Comparison of ENCODE assay signal across 8 mouse cellular contexts in genomic region chr14:35074636-35075035, GRCm38 (mm10).
DNase-seq lines count a peak whose midpoint lies in the region; ATAC-seq and TF ChIP-seq lines count a peak whose summit lies in the region.
"Had no signal": no experiment of that assay in that cellular context is flagged by ENCODE, and none has a peak within 500 bp of the region (broad histone marks: within the 10 kb centered on the region; RNA-seq: fewer than 3 reads in every experiment).

No protein-coding gene starts in this region.

- no peak for TF ChIP-seq POLR2A in cerebellum, adult 2 months (IDR thresholded peaks at IDR 0.05; ENCODE audit: borderline replicate concordance, insufficient read depth, low read length)
- TF ChIP-seq POLR2A in thymus, adult 2 months (IDR thresholded peaks at IDR 0.05; ENCODE audit: control insufficient read depth, extremely low read depth, insufficient read depth, low read length, poor library complexity), result no peak

- no peak overlapping the region for H3K4me2 ChIP-seq in hindbrain, embryonic 13.5 days
- no peak overlapping the region for H3K4me2 ChIP-seq in midbrain, embryonic 16.5 days (ENCODE audit: low read length)
- no peak overlapping the region for H3K4me2 ChIP-seq in kidney, embryonic 16.5 days (replicated peaks; ENCODE audit: low read depth, low read length)
- H3K4me2 ChIP-seq: liver, embryonic 13.5 days had no signal

- no peak overlapping the region for H3K4me3 ChIP-seq in cerebellum, adult 2 months (replicated peaks; ENCODE audit: insufficient read depth, low read depth, low read length)
- no peak overlapping the region for H3K4me3 ChIP-seq in hindbrain, embryonic 13.5 days
- no peak overlapping the region for H3K4me3 ChIP-seq in midbrain, embryonic 16.5 days (ENCODE audit: low read depth, low read length)
- H3K4me3 ChIP-seq in kidney, embryonic 16.5 days (ENCODE audit: low read length), result no peak overlapping the region
- no peak overlapping the region for H3K4me3 ChIP-seq in thymus, adult 2 months (ENCODE audit: control insufficient read depth, insufficient read depth, low read length)
- H3K4me3 ChIP-seq: liver, embryonic 13.5 days had no signal

- H3K9me3 ChIP-seq in hindbrain, embryonic 13.5 days, result no peaks in the 10 kb centered on the region
- no peaks in the 10 kb centered on the region for H3K9me3 ChIP-seq in midbrain, embryonic 16.5 days (replicated peaks; ENCODE audit: control insufficient read depth, low read length, poor library complexity, severe bottlenecking)
- no peaks in the 10 kb centered on the region for H3K9me3 ChIP-seq in kidney, embryonic 16.5 days (ENCODE audit: low read length)
- H3K9me3 ChIP-seq: liver, embryonic 13.5 days had no signal

- ATAC-seq in hindbrain, embryonic 13.5 days (ENCODE audit: low FRiP score), result peak; percentile 96
- peak; percentile 98 for ATAC-seq in midbrain, embryonic 16.5 days
- ATAC-seq in kidney, embryonic 16.5 days (ENCODE audit: low FRiP score, low TSS enrichment), result no peak

- TF ChIP-seq CTCF in cerebellum, adult 2 months (IDR thresholded peaks at IDR 0.05; ENCODE audit: borderline replicate concordance, insufficient read depth, low read depth, low read length), result no peak
- TF ChIP-seq CTCF in thymus, adult 2 months (IDR thresholded peaks at IDR 0.05; ENCODE audit: borderline replicate concordance, control insufficient read depth, extremely low read depth, insufficient read depth, low read length, poor library complexity), result no peak

- DNase-seq in adrenal gland, postnatal 36 days, result peak; percentile 61 to 77
- peak; percentile 30 to 59 for DNase-seq in cerebellum, adult 2 months
- DNase-seq in thymus, adult 2 months, result no peak
- no peak for DNase-seq in lung, postnatal 36 days
- DNase-seq: liver, embryonic 13.5 days had no signal

- no peaks in the 10 kb centered on the region for H3K36me3 ChIP-seq in hindbrain, embryonic 13.5 days
- no peaks in the 10 kb centered on the region for H3K36me3 ChIP-seq in midbrain, embryonic 16.5 days (ENCODE audit: control insufficient read depth, insufficient read depth, low read length)
- no peaks in the 10 kb centered on the region for H3K36me3 ChIP-seq in kidney, embryonic 16.5 days (ENCODE audit: insufficient read depth, low read length)
- no peaks in the 10 kb centered on the region for H3K36me3 ChIP-seq in thymus, adult 2 months (ENCODE audit: control insufficient read depth, insufficient read depth, low read length)
- H3K36me3 ChIP-seq: liver, embryonic 13.5 days had no signal

- no peaks in the 10 kb centered on the region for H3K4me1 ChIP-seq in cerebellum, adult 2 months (ENCODE audit: control insufficient read depth, insufficient read depth, low read length)
- H3K4me1 ChIP-seq in hindbrain, embryonic 13.5 days (replicated peaks), result peaks cover 6% of the 10 kb centered on the region
- peaks cover 2% of the 10 kb centered on the region; the same call in 1 of the 2 replicates for H3K4me1 ChIP-seq in midbrain, embryonic 16.5 days (ENCODE audit: control insufficient read depth, insufficient read depth, low read length)
- H3K4me1 ChIP-seq in kidney, embryonic 16.5 days (ENCODE audit: insufficient read depth, low read length), result no peaks in the 10 kb centered on the region
- H3K4me1 ChIP-seq in thymus, adult 2 months (replicated peaks; ENCODE audit: control insufficient read depth, insufficient read depth, low read length), result no peaks in the 10 kb centered on the region
- H3K4me1 ChIP-seq: liver, embryonic 13.5 days had no signal

- H3K27me3 ChIP-seq in cerebellum, adult 2 months (ENCODE audit: control insufficient read depth, insufficient read depth, low read length), result no peaks in the 10 kb centered on the region
- H3K27me3 ChIP-seq in hindbrain, embryonic 13.5 days, result no peaks in the 10 kb centered on the region
- no peaks in the 10 kb centered on the region for H3K27me3 ChIP-seq in midbrain, embryonic 16.5 days (ENCODE audit: control insufficient read depth, insufficient read depth, low read depth, low read length)
- no peaks in the 10 kb centered on the region for H3K27me3 ChIP-seq in kidney, embryonic 16.5 days (ENCODE audit: insufficient read depth, low read length)
- H3K27me3 ChIP-seq in thymus, adult 2 months (ENCODE audit: control insufficient read depth, insufficient read depth, low read length), result no peaks in the 10 kb centered on the region
- H3K27me3 ChIP-seq: liver, embryonic 13.5 days had no signal

- H3K27ac ChIP-seq in cerebellum, adult 2 months (ENCODE audit: insufficient read depth, low read length), result no peak overlapping the region
- peak overlapping the region; percentile 36; the same call in 1 of the 2 replicates for H3K27ac ChIP-seq in hindbrain, embryonic 13.5 days
- H3K27ac ChIP-seq in midbrain, embryonic 16.5 days (ENCODE audit: low read length), result no peak overlapping the region
- H3K27ac ChIP-seq in kidney, embryonic 16.5 days (ENCODE audit: low read length), result no peak overlapping the region
- H3K27ac ChIP-seq in thymus, adult 2 months (ENCODE audit: control insufficient read depth, insufficient read depth, low read length), result no peak overlapping the region
- H3K27ac ChIP-seq: liver, embryonic 13.5 days had no signal

- no peak overlapping the region for H3K9ac ChIP-seq in hindbrain, embryonic 13.5 days
- no peak overlapping the region for H3K9ac ChIP-seq in midbrain, embryonic 16.5 days (ENCODE audit: low read depth, low read length)
- no peak overlapping the region for H3K9ac ChIP-seq in kidney, embryonic 16.5 days (replicated peaks; ENCODE audit: low read length)
- H3K9ac ChIP-seq: liver, embryonic 13.5 days had no signal

- 34% methylated on average over 6 of the region's 6 CpGs for WGBS in cerebellum, adult 2 months
- 51% methylated on average over 6 of the region's 6 CpGs for WGBS in hindbrain, embryonic 13.5 days
- 53% methylated on average over 6 of the region's 6 CpGs for WGBS in midbrain, embryonic 16.5 days
- WGBS in kidney, embryonic 16.5 days, result 69% methylated on average over 6 of the region's 6 CpGs
- 88% methylated on average over 6 of the region's 6 CpGs for WGBS in thymus, adult 2 months

Comparison
In these comparisons a context has a peak if more than half of its experiments do, and no peak if none do; other contexts are left out.
1. DNase-seq: peak in adrenal gland, postnatal 36 days (2 of 2) and cerebellum, adult 2 months (2 of 2); none in thymus, adult 2 months (single experiment) and lung, postnatal 36 days (single experiment).